Mouse (Mus musculus) erythroblast, adult 5-6 weeks (primary cell): ENCODE results near the gene Setd7. TPM values are rescaled to one million over a fixed set of nuclear protein-coding genes. Genes with fewer than 3 reads are reported as not detected.

Experiments used
- ATAC-seq: replicated peaks from 2 replicates; pipeline ENCODE4 v1.8.0; 2016; ENCODE audit warnings: moderate number of reproducible peaks, mild to moderate bottlenecking, moderate TSS enrichment, inconsistent platforms; ENCODE audit not compliant: poor library complexity, low FRiP score, severe bottlenecking
- total RNA-seq, 2 experiments: library from RNA; stranded (forward) in 1 of 2; stranded (reverse) in 1 of 2; fragments of 150-400 nt in 1 of 2; fragments of 200-764, 138-1000 nt in 1 of 2; gene quantifications; 2 replicates each; pipeline versions ENCODE4 v1.2.3 to v1.2.4; 2015 to 2017; ENCODE audit warnings: low replicate concordance in 2 of 2

The Setd7 gene
- total RNA-seq, 2 experiments from 2014 or later: 4.3 to 7.5 TPM

DNA sequence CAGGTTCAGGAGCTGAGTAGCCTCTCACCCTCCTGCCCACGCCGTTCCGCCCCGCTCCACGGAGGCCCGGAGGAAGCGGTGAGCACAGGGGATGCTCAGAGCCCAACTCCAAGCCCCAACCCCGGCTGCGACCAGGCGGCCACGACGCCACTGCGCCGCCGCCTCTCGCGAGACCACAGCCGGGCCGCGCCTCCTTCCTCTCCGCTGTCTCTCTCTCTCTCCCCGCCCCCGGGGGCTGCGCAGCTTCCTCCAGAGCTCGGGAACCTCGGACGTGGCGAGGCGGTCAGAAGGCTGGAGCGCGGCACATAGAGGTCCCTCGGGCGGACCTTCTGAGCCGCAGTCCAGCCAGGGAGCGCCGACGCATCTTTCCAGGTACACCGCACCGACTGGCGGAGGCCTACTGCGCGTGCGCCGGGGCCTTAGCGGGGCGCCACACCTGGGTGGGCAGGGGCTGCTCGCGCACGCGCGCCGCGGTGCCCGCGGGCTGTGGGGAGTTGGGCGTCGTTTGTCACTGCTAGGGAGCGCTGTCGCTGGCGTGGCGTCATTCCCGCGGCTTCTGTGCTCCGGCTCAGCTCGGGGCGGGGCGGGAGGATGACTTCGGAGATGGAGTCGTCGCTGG is 76.8 kb downstream of the Setd7 start, which contains the start of gene Rab33b:
Rab33b (plus strand) TSS at position 180 of the 619 bp plus-strand sequence.
- peak; percentile 84 for ATAC-seq

GRCm38 (mm10) chr3:51482781-51483180 is 77.9 kb downstream of the Setd7 start:
- no peak for ATAC-seq

GRCm38 (mm10) chr3:51481881-51482280 is 78.8 kb downstream of the Setd7 start:
- ATAC-seq: no peak

GRCm38 (mm10) chr3:51481059-51481458 is 79.6 kb downstream of the Setd7 start:
- ATAC-seq: peak; percentile 50; the same call in 1 of the 2 replicates

- ATAC-seq: no peak
Measured at GRCm38 (mm10) chr3:51479893-51480292, 80.8 kb downstream of the Setd7 start.

- no peak for ATAC-seq
Measured at GRCm38 (mm10) chr3:51475706-51476105, 85.0 kb downstream of the Setd7 start.

GRCm38 (mm10) chr3:51468530-51468929 is 92.1 kb downstream of the Setd7 start:
- ATAC-seq: no peak

Other genes with a start within 250 kb of the Setd7 start
- 20.9 and 24.0 TPM in 2 replicates for gene Elf2, start 220.2 kb downstream of the Setd7 start, total RNA-seq (2015; ENCODE audit: low replicate concordance)
- 65.4 and 81.5 TPM in 2 replicates for gene Elf2, start 220.2 kb downstream of the Setd7 start, total RNA-seq (2017; ENCODE audit: low replicate concordance)
- not detected in 2 replicates for gene Mgarp, start 164.1 kb downstream of the Setd7 start, total RNA-seq (2015; ENCODE audit: low replicate concordance)
- 0.56 TPM in 1 of 2 replicates, not detected in the other for gene Mgarp, start 164.1 kb downstream of the Setd7 start, total RNA-seq (2017; ENCODE audit: low replicate concordance)
- 27.4 and 43.2 TPM in 2 replicates for gene Ndufc1, start 151.9 kb downstream of the Setd7 start, total RNA-seq (2015; ENCODE audit: low replicate concordance)
- gene Ndufc1, start 151.9 kb downstream of the Setd7 start, total RNA-seq (2017; ENCODE audit: low replicate concordance): 2.5 and 23.8 TPM in 2 replicates
- gene Naa15, start 145.7 kb downstream of the Setd7 start, total RNA-seq (2015; ENCODE audit: low replicate concordance): 27.2 and 38.0 TPM in 2 replicates
- gene Naa15, start 145.7 kb downstream of the Setd7 start, total RNA-seq (2017; ENCODE audit: low replicate concordance): 42.0 and 49.9 TPM in 2 replicates
- 0.38 and 1.9 TPM in 2 replicates for gene Rab33b, start 77.0 kb downstream of the Setd7 start, total RNA-seq (2015; ENCODE audit: low replicate concordance)
- 1.3 TPM in 2 replicates for gene Rab33b, start 77.0 kb downstream of the Setd7 start, total RNA-seq (2017; ENCODE audit: low replicate concordance)
- 52.9 and 77.0 TPM in 2 replicates for gene Mgst2, start 99.5 kb upstream of the Setd7 start, total RNA-seq (2015; ENCODE audit: low replicate concordance)
- 10.2 and 19.8 TPM in 2 replicates for gene Mgst2, start 99.5 kb upstream of the Setd7 start, total RNA-seq (2017; ENCODE audit: low replicate concordance)